Mouse (Mus musculus) intestine, embryonic 14.5 days (tissue): ENCODE measurements around the gene Aoah. TPM values are rescaled to one million over a fixed set of nuclear protein-coding genes. Genes with fewer than 3 reads are reported as not detected.

Source experiments
- ATAC-seq: fragments of 200-750 bp; cut with Nextera tagmentation; replicated peaks from 2 replicates; pipeline ENCODE4 v1.8.0; 2017; ENCODE audit warnings: low read depth, moderate number of reproducible peaks, moderate TSS enrichment, moderate library complexity; ENCODE audit not compliant: low FRiP score, low TSS enrichment
- DNase-seq: peaks from one replicate; pipeline ENCODE4 v3.0.0-alpha.2; 2018; ENCODE audit warnings: low spot score
- H3K27ac ChIP-seq: fragments of 300-500 bp; sonication (generic); 2 replicates; pipeline ENCODE4 v1.5.1; 2014; ENCODE audit warnings: low read depth, mild to moderate bottlenecking, control low read depth
- H3K27me3 ChIP-seq: fragments of 300-500 bp; sonication (generic); replicated peaks from 2 replicates; pipeline ENCODE4 v1.6.1; 2014; ENCODE audit warnings: low read length, control low read depth; ENCODE audit not compliant: control insufficient read depth, insufficient read depth
- H3K36me3 ChIP-seq: fragments of 300-500 bp; sonication (generic); 2 replicates; pipeline ENCODE4 v1.6.1; 2014; ENCODE audit warnings: low read length, control low read depth; ENCODE audit not compliant: control insufficient read depth, insufficient read depth
- H3K4me1 ChIP-seq: fragments of 300-500 bp; sonication (generic); replicated peaks from 2 replicates; pipeline ENCODE4 v1.6.1; 2014; ENCODE audit warnings: low read length, control low read depth, mixed read lengths; ENCODE audit not compliant: control insufficient read depth, insufficient read depth
- H3K4me2 ChIP-seq: fragments of 300-500 bp; sonication (generic); 2 replicates; pipeline ENCODE4 v1.6.1; 2014; ENCODE audit warnings: low read length
- H3K4me3 ChIP-seq: fragments of 300-500 bp; sonication (generic); 2 replicates; pipeline ENCODE4 v1.5.1; 2014; ENCODE audit warnings: low read depth, low read length, control low read depth, mixed read lengths
- H3K9ac ChIP-seq: fragments of 300-500 bp; sonication (generic); 2 replicates; pipeline ENCODE4 v1.6.1; 2014; ENCODE audit warnings: mild to moderate bottlenecking, low read length
- H3K9me3 ChIP-seq: fragments of 300-500 bp; sonication (generic); 2 replicates; pipeline ENCODE4 v1.6.1; 2016; ENCODE audit warnings: low read length, control low read depth; ENCODE audit not compliant: control insufficient read depth
- WGBS: fragments of 180-500 bp; shearing (Covaris S2); extraction: QIAGEN DNeasy Blood & Tissue Kit; methylation state at CpG from one replicate; pipeline ENCODE4 v1.1.7; 2014; 5-methylcytosine and 5-hydroxymethylcytosine counted together
- polyA plus RNA-seq: library from polyadenylated mRNA; unstranded; fragments of >200 nt; fragmentation: Nextera tagmentation; extraction: Ambion mirVana; gene quantifications from 2 replicates; pipeline ENCODE4 v1.2.1, GENCODE M21; 2014

Aoah gene
- polyA plus RNA-seq, 1 experiment from 2014 or later, result 1.1 TPM

- Histone ChIP-seq H3K9me3 (no peaks in the 10 kb centered on the region), H3K27ac (no peak overlapping the region), H3K27me3 (no peaks in the 10 kb centered on the region), H3K9ac (no peak overlapping the region), H3K4me3 (no peak overlapping the region), H3K36me3 (no peaks in the 10 kb centered on the region), H3K4me1 (no peaks in the 10 kb centered on the region; the same call in 1 of the 2 replicates), H3K4me2 (no peak overlapping the region)
- DNase-seq (no peak), ATAC-seq (no peak)
- WGBS, result 59% methylated on average over 3 of the region's 3 CpGs
These were observed 5.9 kb downstream of the Aoah start for GRCm38 (mm10) chr13:20799772-20800171.

DNA sequence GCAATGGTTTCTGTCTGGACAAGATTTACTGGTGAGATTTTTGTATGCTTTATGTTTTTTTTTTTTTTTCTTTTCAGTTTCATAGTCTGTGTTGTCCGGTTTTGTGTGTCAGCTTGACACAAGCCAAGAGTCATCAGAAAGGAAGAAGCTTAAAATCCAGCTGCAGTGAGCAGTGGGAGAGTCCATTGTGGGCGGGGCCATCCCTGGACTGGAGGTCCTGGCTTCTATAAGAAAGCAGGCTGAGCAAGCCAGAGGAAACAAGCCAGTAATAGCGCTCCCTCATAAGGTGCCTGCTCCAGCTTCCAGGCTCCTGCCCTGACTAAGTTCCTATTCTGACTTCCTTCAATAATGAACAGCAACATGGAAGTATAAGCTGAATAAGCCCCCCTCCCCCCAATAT lies 6.7 kb downstream of the Aoah start:
- 46% methylated on average over 3 of the region's 3 CpGs for WGBS
- Histone ChIP-seq H3K4me2 (no peak overlapping the region), H3K27me3 (no peaks in the 10 kb centered on the region), H3K9me3 (no peaks in the 10 kb centered on the region), H3K27ac (no peak overlapping the region), H3K36me3 (no peaks in the 10 kb centered on the region), H3K4me3 (no peak overlapping the region), H3K9ac (no peak overlapping the region), H3K4me1 (no peaks in the 10 kb centered on the region; the same call in 1 of the 2 replicates)
- ATAC-seq (peak; percentile 71; the same call in 1 of the 2 replicates), DNase-seq (no peak)

- Histone ChIP-seq H3K4me1 (no peaks in the 10 kb centered on the region), H3K27me3 (no peaks in the 10 kb centered on the region), H3K9ac (no peak overlapping the region), H3K4me3 (no peak overlapping the region), H3K27ac (no peak overlapping the region), H3K9me3 (no peaks in the 10 kb centered on the region), H3K36me3 (no peaks in the 10 kb centered on the region), H3K4me2 (no peak overlapping the region)
- DNase-seq (no peak), ATAC-seq (no peak)
- WGBS, result 68% methylated on average over 3 of the region's 3 CpGs
These were observed 18.0 kb downstream of the Aoah start for GRCm38 (mm10) chr13:20811782-20812406.

- WGBS, result 58% methylated on average over 1 of the region's 1 CpGs
- Histone ChIP-seq H3K4me2 (no peak overlapping the region), H3K27ac (no peak overlapping the region), H3K9ac (no peak overlapping the region), H3K4me1 (no peaks in the 10 kb centered on the region), H3K9me3 (no peaks in the 10 kb centered on the region), H3K4me3 (no peak overlapping the region), H3K36me3 (no peaks in the 10 kb centered on the region), H3K27me3 (no peaks in the 10 kb centered on the region)
- DNase-seq (no peak), ATAC-seq (no peak)
These were observed 22.5 kb downstream of the Aoah start for GRCm38 (mm10) chr13:20816385-20816784.

DNA sequence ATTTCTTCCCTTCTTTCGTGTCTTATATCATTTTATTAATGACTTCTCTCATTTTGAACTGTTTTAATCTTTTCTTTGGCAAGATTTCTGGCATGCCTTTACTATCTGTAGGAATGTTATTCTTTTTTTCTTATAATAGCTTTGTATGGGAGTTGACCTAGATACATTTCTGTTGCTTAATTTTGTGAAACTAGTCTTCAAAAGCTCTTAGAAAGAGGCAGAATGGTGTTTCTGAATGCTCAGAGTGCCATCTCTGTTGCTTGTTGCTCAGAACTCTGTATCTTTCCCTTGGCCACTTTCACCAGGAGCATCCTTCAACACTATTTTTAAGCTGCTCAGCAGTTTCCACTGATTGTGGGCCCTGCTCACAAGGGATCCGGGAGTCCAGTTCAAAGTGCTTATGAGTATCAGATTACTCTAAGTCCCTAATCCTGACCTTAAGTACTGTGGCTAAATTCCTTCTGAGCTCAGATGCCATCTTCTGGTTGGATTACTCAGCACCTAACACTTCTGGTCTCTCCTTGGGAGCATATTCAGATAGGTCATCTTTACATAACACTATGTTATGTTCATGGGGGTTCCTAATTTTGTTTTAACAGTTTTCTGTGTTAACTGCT lies 26.9 kb downstream of the Aoah start:
- Histone ChIP-seq H3K27me3 (no peaks in the 10 kb centered on the region), H3K4me3 (no peak overlapping the region), H3K9me3 (no peaks in the 10 kb centered on the region), H3K9ac (no peak overlapping the region), H3K4me1 (no peaks in the 10 kb centered on the region), H3K27ac (no peak overlapping the region), H3K36me3 (no peaks in the 10 kb centered on the region), H3K4me2 (no peak overlapping the region)
- WGBS, result 51% methylated on average over 2 of the region's 2 CpGs
- DNase-seq (no peak), ATAC-seq (no peak)

- ATAC-seq (no peak), DNase-seq (no peak)
- Histone ChIP-seq H3K36me3 (no peaks in the 10 kb centered on the region), H3K4me1 (no peaks in the 10 kb centered on the region), H3K4me2 (no peak overlapping the region), H3K4me3 (no peak overlapping the region), H3K9ac (no peak overlapping the region), H3K27me3 (no peaks in the 10 kb centered on the region), H3K9me3 (no peaks in the 10 kb centered on the region), H3K27ac (no peak overlapping the region)
- WGBS, result 75% methylated on average over 2 of the region's 2 CpGs
These were observed 34.8 kb downstream of the Aoah start for GRCm38 (mm10) chr13:20828728-20829127.

GRCm38 (mm10) chr13:20829181-20829900 lies 35.4 kb downstream of the Aoah start:
- 86% methylated on average over 9 of the region's 9 CpGs for WGBS

DNA sequence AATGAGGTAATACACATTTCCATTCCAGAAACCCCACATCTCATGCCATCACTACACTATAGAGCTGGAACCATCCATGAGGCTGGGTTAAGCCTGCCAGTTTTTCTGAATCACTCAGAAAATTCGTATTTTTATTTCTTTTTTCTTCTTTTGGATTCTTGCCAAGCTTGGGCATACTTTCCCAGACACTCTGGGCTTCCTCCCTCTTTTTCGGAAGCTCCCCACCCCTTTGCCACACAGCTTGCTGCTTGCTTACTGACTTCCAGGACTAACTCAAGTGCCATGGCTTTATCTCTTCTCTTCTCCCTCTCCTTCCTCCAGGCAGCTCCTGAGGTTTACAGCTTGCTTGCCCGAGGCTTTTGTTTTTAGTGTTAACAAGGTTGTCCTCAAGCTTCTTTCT lies 62.0 kb downstream of the Aoah start:
- Histone ChIP-seq H3K4me1 (no peaks in the 10 kb centered on the region), H3K9me3 (no peaks in the 10 kb centered on the region)
- WGBS, result 55% methylated on average over 3 of the region's 3 CpGs

More at GRCm38 (mm10) chr13:20829181-20829900, 35.4 kb downstream of the Aoah start:
- Histone ChIP-seq H3K27ac (no peak overlapping the region), H3K4me3 (no peak overlapping the region), H3K27me3 (no peaks in the 10 kb centered on the region), H3K9me3 (no peaks in the 10 kb centered on the region), H3K9ac (no peak overlapping the region), H3K4me2 (no peak overlapping the region), H3K4me1 (no peaks in the 10 kb centered on the region), H3K36me3 (no peaks in the 10 kb centered on the region)
- ATAC-seq, result no peak
- no peak for DNase-seq

More for the DNA sequence above, 62.0 kb downstream of the Aoah start:
- Histone ChIP-seq H3K27me3 (no peaks in the 10 kb centered on the region), H3K36me3 (no peaks in the 10 kb centered on the region), H3K4me2 (no peak overlapping the region), H3K9ac (no peak overlapping the region), H3K27ac (no peak overlapping the region), H3K4me3 (no peak overlapping the region)
- ATAC-seq, result no peak
- no peak for DNase-seq
